Mouse (Mus musculus): ENCODE data around the gene Dlgap1.

Gene Dlgap1

DNA sequence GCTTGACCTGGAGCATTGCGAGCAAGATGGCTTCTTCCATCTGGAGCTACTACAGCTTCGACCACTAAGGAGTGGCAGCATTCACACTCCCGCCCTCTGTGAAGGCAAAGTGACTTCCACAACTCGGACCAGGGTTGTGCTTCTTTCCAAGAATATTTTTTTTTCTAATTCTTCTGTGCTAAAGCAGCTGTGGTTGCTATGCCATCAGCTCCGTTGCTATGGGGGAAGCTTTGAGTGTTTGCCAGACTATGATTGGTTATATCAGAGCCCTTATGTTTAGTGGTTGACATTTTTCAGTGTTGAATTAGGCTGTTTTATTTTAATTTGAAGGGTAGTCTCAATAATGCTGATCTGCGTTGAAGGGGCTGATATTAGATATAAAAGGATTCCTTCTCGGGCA lies 325.2 kb downstream of the Dlgap1 start:
- TF ChIP-seq GATA4 (IDR thresholded peaks at IDR 0.05; ENCODE audit: insufficient replicate concordance, low read length) = no peak

DNA sequence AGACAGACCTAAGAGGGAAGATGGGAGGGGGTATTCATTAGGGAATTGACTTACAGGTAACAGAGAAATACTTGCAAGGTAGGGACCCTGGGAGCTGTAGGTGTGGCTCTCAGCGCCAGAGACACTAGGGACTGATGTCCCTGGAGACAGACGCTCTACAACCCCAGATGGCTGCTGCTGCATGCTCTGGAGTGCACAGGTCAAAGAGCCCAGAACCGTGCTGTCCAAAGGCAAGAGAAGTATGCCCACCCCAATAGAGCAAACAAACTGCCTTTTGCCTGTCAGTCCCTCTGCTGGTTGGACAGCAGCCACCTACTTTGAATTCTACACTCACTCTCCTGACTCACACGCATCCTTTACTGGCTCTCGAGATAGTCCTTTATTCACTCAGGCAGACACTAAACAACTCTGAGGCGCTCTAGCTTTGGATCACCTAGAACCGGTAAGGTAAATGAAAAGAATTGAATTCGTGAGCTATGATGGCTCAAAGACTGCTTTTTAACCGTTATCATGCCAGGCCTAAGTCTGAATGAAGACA lies 333.1 kb downstream of the Dlgap1 start:
- no peak for TF ChIP-seq GATA4 (IDR thresholded peaks at IDR 0.05; ENCODE audit: insufficient replicate concordance, low read length)

DNA sequence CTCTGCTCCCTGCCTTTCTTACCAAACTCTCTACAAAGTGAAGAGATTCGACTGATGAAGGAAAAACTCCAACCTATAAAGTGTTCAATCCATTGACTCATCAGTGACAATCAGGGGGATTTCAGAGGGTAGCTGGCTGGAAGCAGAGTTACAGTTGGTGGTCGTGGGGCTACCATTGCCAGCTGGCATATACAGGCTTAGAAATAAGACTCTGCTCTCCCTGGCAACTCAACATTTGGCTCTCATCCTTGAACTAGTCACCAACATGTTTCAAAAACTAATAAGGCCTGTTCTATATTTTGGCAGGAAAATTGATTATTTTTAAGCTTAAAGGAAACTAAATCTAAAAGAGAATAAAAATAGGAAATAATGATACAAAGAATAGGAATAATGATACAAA lies 333.8 kb downstream of the Dlgap1 start:
- TF ChIP-seq GATA4 (IDR thresholded peaks at IDR 0.05; ENCODE audit: insufficient replicate concordance, low read length) = no peak

DNA sequence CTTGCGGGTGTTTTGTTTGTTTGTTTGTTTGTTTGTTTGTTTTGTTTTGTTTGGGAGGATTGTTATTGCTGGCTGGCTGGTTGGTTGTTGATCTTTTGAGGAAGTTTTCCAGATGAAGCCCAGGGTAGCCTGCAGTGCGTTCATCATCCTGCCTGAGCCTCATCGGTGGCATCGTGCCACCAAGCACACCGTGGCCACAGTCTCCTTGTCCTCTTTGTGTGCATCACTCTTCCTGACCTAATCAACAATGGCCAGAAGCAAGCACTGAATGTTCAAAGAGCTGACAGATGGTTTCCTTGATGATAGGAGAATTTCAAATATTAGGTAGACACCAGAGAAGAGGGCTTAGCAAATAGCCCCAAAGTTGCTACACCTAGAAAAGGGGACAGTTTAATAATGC lies 336.1 kb downstream of the Dlgap1 start:
- no peak for TF ChIP-seq GATA4 (IDR thresholded peaks at IDR 0.05; ENCODE audit: insufficient replicate concordance, low read length)

DNA sequence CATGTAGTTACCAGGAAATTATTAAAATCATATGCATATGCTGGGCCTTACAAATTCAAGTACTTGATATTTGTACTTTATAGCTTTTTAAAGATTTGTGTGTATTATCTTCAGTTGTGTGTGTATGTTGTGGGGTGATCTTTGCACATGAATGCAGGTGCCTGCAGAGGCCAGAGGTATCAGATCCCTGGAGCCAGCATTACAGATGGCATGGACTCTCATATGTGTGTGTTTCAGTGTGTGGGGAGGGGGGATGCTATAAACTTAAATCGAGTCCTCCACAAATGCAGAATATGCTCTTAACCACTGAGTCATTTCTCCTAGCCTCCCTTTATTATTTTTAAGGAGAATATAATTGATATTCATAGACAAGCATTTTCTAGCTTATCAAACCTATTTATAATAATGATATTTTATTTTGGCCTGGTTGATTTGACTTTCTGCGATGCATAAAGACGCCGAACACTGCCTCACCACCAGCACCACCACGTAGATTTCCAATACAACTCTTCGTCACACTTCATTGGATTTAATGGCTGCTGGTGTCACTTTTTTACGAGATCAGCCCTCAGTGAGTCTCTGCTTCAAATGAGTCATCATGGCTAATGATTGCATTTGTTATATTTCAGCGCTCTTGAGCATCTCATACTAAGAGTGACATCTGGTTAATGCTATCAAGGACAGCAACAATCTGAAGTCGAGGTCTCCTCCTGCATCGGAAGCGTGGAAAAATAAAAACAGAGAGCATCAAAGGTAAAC lies 338.7 kb downstream of the Dlgap1 start:
- no peak for TF ChIP-seq GATA4 (IDR thresholded peaks at IDR 0.05; ENCODE audit: insufficient replicate concordance, low read length)

DNA sequence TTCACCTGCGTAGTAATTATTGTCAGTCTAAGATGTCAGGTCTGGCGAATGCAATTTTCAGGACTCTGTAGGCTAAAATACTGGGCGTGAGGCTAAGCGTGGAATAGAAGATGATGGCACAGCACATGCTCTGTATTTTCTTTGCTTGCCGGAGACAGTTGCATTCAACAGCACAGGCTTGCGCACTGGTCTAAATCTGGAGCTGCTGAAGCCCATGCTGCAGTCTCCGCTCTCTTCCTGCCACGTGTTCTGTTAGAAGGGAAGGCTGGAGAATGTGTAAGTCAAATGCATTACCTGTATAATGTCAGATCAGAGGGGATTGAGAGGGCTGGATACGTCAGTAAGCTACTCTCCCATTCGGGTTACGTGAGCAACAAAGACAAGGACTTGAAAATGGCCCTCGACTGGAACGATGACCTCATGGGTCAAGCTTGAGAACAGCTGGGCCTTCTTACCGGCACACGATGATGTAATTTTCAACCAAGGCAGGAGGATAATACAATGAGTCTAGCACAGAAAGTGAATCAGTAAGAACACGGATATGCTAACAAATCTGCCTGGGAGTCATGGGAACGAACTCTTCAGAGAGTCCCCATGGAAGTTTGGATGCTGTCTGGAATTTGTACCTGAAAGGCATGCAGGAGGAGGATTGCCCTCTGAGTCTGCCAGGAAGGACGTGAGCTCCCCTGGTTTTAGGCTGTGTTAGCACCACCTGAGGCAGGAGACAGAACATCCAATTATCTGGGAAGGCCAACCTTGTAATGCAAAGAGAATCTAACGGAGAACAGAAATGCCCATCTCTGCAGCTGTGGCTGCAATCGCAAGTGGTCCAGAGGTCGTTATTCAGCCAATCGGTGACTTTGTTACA lies 339.7 kb downstream of the Dlgap1 start:
- TF ChIP-seq GATA4 (IDR thresholded peaks at IDR 0.05; ENCODE audit: insufficient replicate concordance, low read length) = no peak

DNA sequence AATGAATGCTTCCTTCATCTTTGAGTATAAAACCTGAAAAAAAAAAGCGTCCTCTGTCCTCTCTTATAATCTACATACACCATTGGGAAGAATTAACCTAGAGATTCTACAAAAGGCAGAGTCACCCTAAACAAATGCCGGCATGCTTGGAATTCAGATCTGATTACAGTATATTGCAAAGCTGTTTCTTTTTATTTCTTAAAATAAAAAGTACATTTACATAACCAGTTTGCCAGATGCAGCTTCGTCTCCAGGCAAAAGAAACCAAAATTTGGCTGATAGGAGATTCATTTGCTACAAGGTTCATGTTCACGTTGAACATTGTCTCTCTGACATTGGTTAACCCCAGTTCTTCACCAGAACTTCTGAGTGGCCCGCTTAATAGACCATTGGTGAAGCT lies 347.5 kb downstream of the Dlgap1 start:
- no peak for TF ChIP-seq GATA4 (IDR thresholded peaks at IDR 0.05; ENCODE audit: insufficient replicate concordance, low read length)

DNA sequence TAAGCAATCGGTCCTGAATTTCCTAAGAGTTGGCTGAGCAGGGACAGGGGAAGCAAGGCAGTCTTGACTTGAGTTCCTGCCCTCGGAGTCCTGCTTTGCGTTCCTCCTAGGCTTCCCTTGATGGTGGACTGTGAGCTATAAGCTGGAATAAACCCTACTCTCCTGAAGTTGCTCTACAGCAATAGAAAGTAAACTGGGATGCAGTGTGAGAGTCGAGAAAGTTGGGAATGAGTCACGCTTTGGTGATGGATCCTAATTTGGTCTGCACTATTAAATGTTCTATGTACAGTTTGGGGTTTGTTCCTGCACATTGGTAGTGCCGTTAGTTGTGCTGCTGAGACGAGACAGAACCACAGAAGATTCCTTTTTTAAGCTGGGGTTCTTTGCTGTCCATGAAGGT lies 348.9 kb downstream of the Dlgap1 start:
- no peak for TF ChIP-seq GATA4 (IDR thresholded peaks at IDR 0.05; ENCODE audit: insufficient replicate concordance, low read length)

DNA sequence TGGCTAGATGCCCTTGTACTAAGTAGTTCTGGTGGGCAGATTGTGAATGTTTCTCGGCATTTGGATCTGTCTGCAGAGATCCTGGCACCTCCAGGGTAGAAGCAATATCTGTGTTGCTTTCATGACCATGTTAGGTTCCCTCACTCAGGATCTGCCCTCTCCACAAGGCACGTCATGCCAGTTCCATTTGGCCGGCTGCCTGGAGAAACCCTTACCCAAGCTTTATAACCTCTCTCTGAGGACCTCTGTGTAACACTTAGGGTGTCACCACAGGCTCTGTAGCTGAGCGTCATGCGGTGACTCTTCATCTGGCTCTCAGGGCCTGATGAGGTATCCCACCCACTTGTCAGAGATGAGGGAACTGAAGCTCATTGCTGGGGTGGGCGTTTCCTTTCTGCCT lies 353.1 kb downstream of the Dlgap1 start:
- TF ChIP-seq GATA4 (IDR thresholded peaks at IDR 0.05; ENCODE audit: insufficient replicate concordance, low read length) = no peak

DNA sequence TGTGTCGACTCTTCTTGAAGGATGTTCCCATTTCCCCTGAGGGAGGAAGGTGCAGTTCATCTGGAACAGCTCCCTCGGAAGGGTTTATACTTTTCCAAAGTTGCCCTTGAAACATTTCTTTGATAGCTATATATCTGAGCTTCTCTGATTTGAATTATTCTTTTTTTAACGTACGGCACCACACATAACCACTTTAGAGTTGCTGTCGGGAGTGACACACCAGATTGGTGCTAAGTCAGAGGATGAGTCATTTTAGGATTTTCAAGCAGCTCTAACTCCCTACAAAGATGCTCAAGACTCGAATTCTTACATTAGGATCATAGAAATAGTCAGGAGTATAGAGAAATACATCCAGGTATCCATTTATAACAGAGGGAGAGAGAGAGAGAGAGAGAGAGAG lies 364.6 kb downstream of the Dlgap1 start:
- no peak for TF ChIP-seq GATA4 (IDR thresholded peaks at IDR 0.05; ENCODE audit: insufficient replicate concordance, low read length)

DNA sequence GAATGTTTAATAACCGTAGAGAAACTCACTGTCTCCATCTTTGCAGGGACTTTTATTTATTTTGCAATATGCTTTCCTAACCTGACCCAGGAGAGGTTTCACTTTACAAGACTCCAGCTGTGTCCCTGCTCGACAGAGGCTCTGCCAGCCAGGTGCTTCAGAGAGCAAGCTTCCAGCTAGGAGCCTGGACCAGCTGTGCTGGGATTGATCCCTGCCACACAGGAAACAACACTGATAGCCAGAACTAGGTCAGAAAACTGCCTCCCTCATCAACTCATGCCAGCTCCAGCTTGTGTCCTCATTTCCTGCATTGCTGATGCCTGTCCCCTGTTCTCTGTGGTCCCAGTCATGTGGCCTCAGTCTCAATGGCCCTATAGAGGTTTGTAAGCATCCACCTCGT lies 365.3 kb downstream of the Dlgap1 start:
- no peak for TF ChIP-seq GATA4 (IDR thresholded peaks at IDR 0.05; ENCODE audit: insufficient replicate concordance, low read length)

DNA sequence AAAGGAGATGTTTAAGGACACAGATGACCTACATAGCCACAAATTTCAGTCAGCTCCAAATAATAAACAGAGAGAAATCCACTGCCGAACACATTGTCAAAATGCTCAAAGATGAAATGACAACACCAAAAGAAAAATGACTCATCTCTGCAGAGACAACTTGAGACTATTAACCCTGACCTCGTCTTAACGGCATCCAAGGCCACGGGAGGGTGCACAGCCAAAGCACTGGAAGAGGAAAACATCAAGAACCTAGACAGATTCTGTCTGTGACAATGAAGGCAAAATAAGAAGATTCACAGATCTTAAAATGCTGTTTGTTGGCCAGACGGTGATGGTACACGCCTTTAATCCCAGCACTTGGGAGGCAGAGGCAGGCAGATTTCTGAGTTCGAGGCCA lies 370.9 kb downstream of the Dlgap1 start:
- TF ChIP-seq GATA4 (IDR thresholded peaks at IDR 0.05; ENCODE audit: insufficient replicate concordance, low read length) = no peak

DNA sequence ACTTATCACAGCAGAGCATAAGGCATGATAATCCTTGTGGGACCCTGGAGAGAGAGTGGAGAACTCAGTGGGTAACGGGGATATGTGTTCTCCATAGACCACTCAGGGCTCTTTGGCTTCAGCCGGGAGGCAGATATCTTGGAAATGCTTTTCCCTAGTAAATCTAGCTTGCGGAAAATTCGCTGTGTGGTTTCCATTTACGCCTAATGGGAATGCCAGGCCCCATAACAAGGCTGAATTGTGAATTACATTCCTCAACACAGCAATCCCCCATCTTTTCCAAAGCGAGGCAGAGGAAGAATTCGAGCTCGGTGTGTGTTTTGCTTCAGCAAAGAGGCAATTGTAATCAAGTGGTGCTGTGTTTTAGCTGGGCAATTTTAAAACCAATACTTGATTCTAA lies 372.4 kb downstream of the Dlgap1 start:
- TF ChIP-seq GATA4 (IDR thresholded peaks at IDR 0.05; ENCODE audit: insufficient replicate concordance, low read length) = no peak

DNA sequence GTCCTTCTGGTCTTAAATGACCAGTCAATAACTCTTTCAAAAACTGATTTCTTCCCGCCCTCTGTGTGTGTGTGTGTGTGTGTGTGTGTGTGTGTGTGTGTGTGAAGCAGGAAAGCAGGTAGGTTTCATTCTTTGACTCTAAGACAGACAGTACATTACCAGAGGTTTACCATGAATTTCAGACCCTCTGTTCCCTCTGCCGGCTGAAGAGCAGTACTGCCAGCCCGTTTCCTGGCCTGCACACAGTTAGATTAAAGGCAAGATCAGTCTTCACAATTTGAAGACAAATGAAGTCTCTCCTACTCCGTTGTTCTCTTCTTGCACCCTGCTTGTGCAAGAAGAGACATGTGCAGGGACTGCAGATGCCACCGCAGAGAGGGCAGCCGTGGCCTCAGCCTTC lies 373.0 kb downstream of the Dlgap1 start:
- no peak for TF ChIP-seq GATA4 (IDR thresholded peaks at IDR 0.05; ENCODE audit: insufficient replicate concordance, low read length)

DNA sequence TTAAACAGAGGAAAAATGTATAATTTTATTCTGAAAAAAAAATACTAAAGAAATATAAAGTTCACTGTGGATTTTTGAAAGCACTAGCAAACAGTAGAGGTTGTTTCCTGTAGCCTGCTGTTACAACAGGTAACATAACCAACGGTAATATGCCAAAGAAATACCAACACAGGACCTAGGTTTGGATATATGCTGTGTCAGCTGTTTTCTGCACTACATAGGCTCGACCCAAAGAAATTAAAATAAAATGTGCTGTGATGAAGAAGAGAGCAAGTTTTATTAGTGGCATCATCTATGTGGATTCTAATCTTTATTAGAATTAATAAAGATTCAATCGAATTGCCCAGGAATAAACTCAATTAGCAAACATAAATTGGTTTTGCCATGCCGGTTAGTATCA lies 378.5 kb downstream of the Dlgap1 start:
- no peak for TF ChIP-seq GATA4 (IDR thresholded peaks at IDR 0.05; ENCODE audit: insufficient replicate concordance, low read length)

DNA sequence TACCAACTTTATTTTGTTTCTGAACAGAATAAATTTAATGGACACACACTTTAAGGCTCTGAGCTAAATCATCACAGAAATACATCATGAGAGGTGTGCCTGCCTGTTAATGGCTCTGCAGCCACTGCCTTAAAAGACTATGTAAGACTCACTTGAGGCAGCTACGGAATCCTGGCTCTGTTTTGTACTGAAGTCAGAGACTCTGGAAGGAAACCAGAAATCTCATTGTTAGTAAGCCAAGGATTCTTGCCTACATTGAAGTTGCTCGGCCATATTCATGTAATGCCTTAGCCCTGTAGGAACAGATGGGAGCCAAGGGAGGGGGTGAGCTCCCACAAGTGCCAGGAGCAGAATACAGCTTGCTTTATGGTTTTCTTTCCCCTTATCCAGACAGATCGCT lies 394.7 kb downstream of the Dlgap1 start:
- no peak for TF ChIP-seq GATA4 (IDR thresholded peaks at IDR 0.05; ENCODE audit: insufficient replicate concordance, low read length)
